Mouse (Mus musculus) thymus, adult 2 months (tissue): ENCODE results near the gene Rilp.

ENCODE experiments used
- CTCF ChIP-seq: fragments of 200-500 bp; IDR thresholded peaks from 2 replicates; pipeline ENCODE4 v1.5.1; 2012; ENCODE audit warnings: mild to moderate bottlenecking, control low read depth, low read length, moderate library complexity, borderline replicate concordance; ENCODE audit not compliant: control insufficient read depth, poor library complexity, insufficient read depth; ENCODE audit errors: extremely low read depth
- POLR2A ChIP-seq: fragments of 200-500 bp; IDR thresholded peaks from 2 replicates; pipeline ENCODE4 v1.6.1; 2012; ENCODE audit warnings: mild to moderate bottlenecking, low read length, control low read depth, moderate library complexity; ENCODE audit not compliant: control insufficient read depth, poor library complexity, insufficient read depth; ENCODE audit errors: extremely low read depth

GRCm38 (mm10) chr11:75461743-75462252 lies 48.1 kb upstream of the Rilp start:
- TF ChIP-seq POLR2A (no peak), CTCF (no peak)
